Mouse (Mus musculus) heart, embryonic 14.5 days (tissue): ENCODE results near the gene Magi2. TPM values are rescaled to one million over a fixed set of nuclear protein-coding genes. Genes with fewer than 3 reads are reported as not detected.

Source experiments
- ATAC-seq: fragments of 200-750 bp; cut with Nextera tagmentation; 2 replicates; pipeline ENCODE4 v1.8.0; 2017; ENCODE audit warnings: low read depth, moderate TSS enrichment; ENCODE audit not compliant: insufficient number of reproducible peaks, insufficient read depth, low FRiP score
- H3K27ac ChIP-seq, 2 experiments: fragments of 200-500 bp in 1 of 2; fragments of 300-500 bp in 1 of 2; sonication (generic) in 1 of 2; replicated peaks in 1 of 2; 2 replicates each; pipeline ENCODE4 v1.5.1; 2012 to 2014; ENCODE audit warnings: low read depth in 2 of 2, low read length in 2 of 2, control low read depth in 1 of 2, mild to moderate bottlenecking in 1 of 2, mixed read lengths in 1 of 2; ENCODE audit not compliant: control insufficient read depth in 1 of 2, insufficient read depth in 1 of 2
- H3K27me3 ChIP-seq: fragments of 300-500 bp; sonication (generic); 2 replicates; pipeline ENCODE4 v1.6.1; 2014; ENCODE audit warnings: mild to moderate bottlenecking, low read length, control low read depth; ENCODE audit not compliant: control insufficient read depth, insufficient read depth
- H3K36me3 ChIP-seq: fragments of 300-500 bp; sonication (generic); 2 replicates; pipeline ENCODE4 v1.6.1; 2014; ENCODE audit warnings: mild to moderate bottlenecking, control low read depth, low read length, mixed read lengths; ENCODE audit not compliant: control insufficient read depth, insufficient read depth
- H3K4me1 ChIP-seq, 2 experiments: fragments of 200-500 bp in 1 of 2; fragments of 300-500 bp in 1 of 2; sonication (generic) in 1 of 2; 2 replicates each; pipeline ENCODE4 v1.6.1; 2012 to 2014; ENCODE audit warnings: low read length in 2 of 2, control low read depth in 1 of 2, mixed read lengths in 1 of 2; ENCODE audit not compliant: control insufficient read depth in 2 of 2, insufficient read depth in 2 of 2
- H3K4me2 ChIP-seq: fragments of 300-500 bp; sonication (generic); 2 replicates; pipeline ENCODE4 v1.6.1; 2014; ENCODE audit warnings: mild to moderate bottlenecking, low read length
- H3K4me3 ChIP-seq, 2 experiments: fragments of 200-500 bp in 1 of 2; fragments of 300-500 bp in 1 of 2; sonication (generic) in 1 of 2; 2 replicates each; pipeline ENCODE4 v1.5.1; 2012 to 2014; ENCODE audit warnings: low read length in 2 of 2, mild to moderate bottlenecking in 2 of 2, control low read depth in 1 of 2, low read depth in 1 of 2, moderate library complexity in 1 of 2; ENCODE audit not compliant: control insufficient read depth in 1 of 2, insufficient read depth in 1 of 2
- H3K9ac ChIP-seq: fragments of 300-500 bp; sonication (generic); 2 replicates; pipeline ENCODE4 v1.6.1; 2014; ENCODE audit warnings: mild to moderate bottlenecking, low read length
- H3K9me3 ChIP-seq: fragments of 300-500 bp; sonication (generic); 2 replicates; pipeline ENCODE4 v1.6.1; 2016; ENCODE audit warnings: low read length, control low read depth; ENCODE audit not compliant: control insufficient read depth
- WGBS: fragments of 180-500 bp; shearing (Covaris S2); extraction: QIAGEN DNeasy Blood & Tissue Kit; methylation state at CpG from one replicate; pipeline ENCODE4 v1.1.7; 2014; 5-methylcytosine and 5-hydroxymethylcytosine counted together
- polyA plus RNA-seq: library from polyadenylated mRNA; unstranded; fragments of >200 nt; fragmentation: Nextera tagmentation; extraction: Ambion mirVana; gene quantifications from 2 replicates; pipeline ENCODE4 v1.2.1, GENCODE M21; 2014

Gene Magi2
- polyA plus RNA-seq, 1 experiment from 2014 or later = 3.4 TPM

DNA sequence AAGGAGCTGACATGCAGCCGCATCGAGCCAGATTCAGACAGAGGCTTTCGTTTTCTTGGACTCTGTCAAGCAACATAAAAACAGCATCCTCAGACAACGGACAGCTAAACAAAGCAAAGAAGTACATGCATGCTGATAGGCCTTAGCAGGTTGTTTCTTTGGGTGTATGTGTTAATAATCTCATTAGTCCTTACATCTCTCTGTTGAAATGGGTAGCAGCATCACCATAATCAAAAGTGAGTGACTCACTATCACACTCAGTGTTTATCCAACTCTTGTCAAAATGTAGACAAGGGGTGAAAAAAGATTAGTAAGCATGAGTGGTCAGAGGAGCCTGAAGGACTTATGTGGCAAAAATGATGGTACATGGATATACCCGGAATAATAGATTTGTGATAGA lies 394.8 kb downstream of the Magi2 start:
- Histone ChIP-seq H3K36me3 (no peaks in the 10 kb centered on the region), H3K9me3 (no peaks in the 10 kb centered on the region), H3K4me2 (no peak overlapping the region), H3K27me3 (no peaks in the 10 kb centered on the region), H3K4me1 (no peaks in the 10 kb centered on the region), H3K4me3 (no peak overlapping the region), H3K9ac (no peak overlapping the region), H3K27ac (no peak overlapping the region)
- ATAC-seq = no peak
- 78% methylated on average over 5 of the region's 5 CpGs for WGBS

- WGBS = 88% methylated on average over 1 of the region's 1 CpGs
These were observed 407.1 kb downstream of the Magi2 start for GRCm38 (mm10) chr5:19633976-19634375.

GRCm38 (mm10) chr5:19637789-19638188 lies 411.0 kb downstream of the Magi2 start:
- Histone ChIP-seq H3K9ac (no peak overlapping the region), H3K4me3 (no peak overlapping the region), H3K36me3 (no peaks in the 10 kb centered on the region), H3K4me1 (no peaks in the 10 kb centered on the region), H3K27me3 (no peaks in the 10 kb centered on the region), H3K9me3 (no peaks in the 10 kb centered on the region), H3K27ac (no peak overlapping the region), H3K4me2 (no peak overlapping the region)
- WGBS = 47% methylated on average over 2 of the region's 2 CpGs
- no peak for ATAC-seq

More at GRCm38 (mm10) chr5:19633976-19634375, 407.1 kb downstream of the Magi2 start:
- Histone ChIP-seq H3K27ac (no peak overlapping the region), H3K4me3 (no peak overlapping the region), H3K4me2 (no peak overlapping the region), H3K27me3 (no peaks in the 10 kb centered on the region), H3K9ac (no peak overlapping the region), H3K36me3 (no peaks in the 10 kb centered on the region), H3K9me3 (no peaks in the 10 kb centered on the region), H3K4me1 (no peaks in the 10 kb centered on the region)
- no peak for ATAC-seq

DNA sequence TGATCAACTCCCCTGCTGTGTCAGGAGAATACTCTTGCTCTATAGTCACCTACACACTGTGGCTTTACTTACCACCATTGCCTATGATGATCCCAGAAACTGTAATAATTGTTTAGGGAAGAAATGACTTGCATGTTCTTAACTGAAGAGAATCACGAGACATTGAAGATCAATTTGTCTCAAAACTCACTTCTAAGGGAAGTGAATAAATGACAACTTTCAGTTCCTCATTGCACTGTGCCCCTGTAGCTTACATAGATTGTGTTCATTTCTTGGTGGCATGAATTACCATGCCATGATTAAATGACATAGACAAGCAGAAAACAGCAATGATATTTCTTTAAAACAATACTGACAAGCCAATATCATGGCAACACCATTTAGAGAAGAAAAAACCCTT lies 429.1 kb downstream of the Magi2 start:
- Histone ChIP-seq H3K4me3 (no peak overlapping the region), H3K4me1 (no peaks in the 10 kb centered on the region), H3K27me3 (no peaks in the 10 kb centered on the region), H3K27ac (no peak overlapping the region), H3K4me2 (no peak overlapping the region), H3K36me3 (no peaks in the 10 kb centered on the region), H3K9ac (no peak overlapping the region), H3K9me3 (no peaks in the 10 kb centered on the region)
- 76% methylated on average over 1 of the region's 1 CpGs for WGBS
- ATAC-seq = no peak

DNA sequence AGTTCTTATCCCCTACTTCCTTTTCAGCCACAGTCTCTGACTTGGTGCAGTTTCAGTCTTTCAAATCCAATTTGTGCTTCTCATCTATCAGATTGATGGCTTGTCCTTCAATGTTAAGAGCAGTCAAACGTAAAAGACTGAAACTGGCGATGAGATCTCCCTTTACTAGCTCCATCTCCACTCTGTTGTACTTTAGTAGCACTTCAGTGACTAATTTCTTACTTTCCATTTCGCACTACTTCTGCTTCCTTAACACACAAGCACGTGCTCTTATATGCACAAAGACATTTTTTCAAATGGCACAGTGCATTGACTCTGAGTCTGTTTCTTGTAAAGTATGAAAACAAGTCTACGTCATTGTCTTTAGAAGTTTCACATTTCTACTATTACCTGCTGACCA lies 439.6 kb downstream of the Magi2 start:
- WGBS = 72% methylated on average over 5 of the region's 5 CpGs

DNA sequence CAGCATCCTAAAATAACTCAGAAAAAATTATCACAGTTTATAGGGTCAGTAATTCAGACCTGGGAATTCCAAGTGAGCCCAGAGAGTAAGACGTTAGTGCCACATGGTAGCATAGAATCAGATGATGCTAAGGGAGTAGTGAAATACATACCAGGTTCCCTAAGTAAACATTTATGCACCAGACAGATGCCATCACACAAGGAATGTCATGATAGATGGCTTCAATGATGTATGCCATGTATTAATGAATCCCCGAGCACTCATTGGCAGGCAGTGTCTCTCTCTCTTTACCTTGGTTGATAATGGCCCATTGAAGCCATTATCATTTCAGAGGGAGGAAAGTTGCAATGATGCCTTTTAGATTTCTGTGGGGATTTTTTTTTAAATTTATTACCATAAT lies 490.5 kb downstream of the Magi2 start:
- no peak for ATAC-seq
- H3K36me3 ChIP-seq = no peaks in the 10 kb centered on the region
- H3K27ac ChIP-seq = no peak overlapping the region
- no peak overlapping the region for H3K4me3 ChIP-seq
- H3K9ac ChIP-seq = no peak overlapping the region
- H3K4me1 ChIP-seq = no peaks in the 10 kb centered on the region
- H3K27me3 ChIP-seq = no peaks in the 10 kb centered on the region
- H3K9me3 ChIP-seq = no peaks in the 10 kb centered on the region
- 80% methylated on average over 2 of the region's 2 CpGs for WGBS
- H3K4me2 ChIP-seq = no peak overlapping the region

More for the DNA sequence above, 439.6 kb downstream of the Magi2 start:
- Histone ChIP-seq H3K4me1 (no peaks in the 10 kb centered on the region), H3K4me2 (no peak overlapping the region), H3K9ac (no peak overlapping the region), H3K9me3 (no peaks in the 10 kb centered on the region), H3K36me3 (no peaks in the 10 kb centered on the region), H3K27me3 (no peaks in the 10 kb centered on the region), H3K27ac (no peak overlapping the region), H3K4me3 (no peak overlapping the region)
- ATAC-seq = no peak

DNA sequence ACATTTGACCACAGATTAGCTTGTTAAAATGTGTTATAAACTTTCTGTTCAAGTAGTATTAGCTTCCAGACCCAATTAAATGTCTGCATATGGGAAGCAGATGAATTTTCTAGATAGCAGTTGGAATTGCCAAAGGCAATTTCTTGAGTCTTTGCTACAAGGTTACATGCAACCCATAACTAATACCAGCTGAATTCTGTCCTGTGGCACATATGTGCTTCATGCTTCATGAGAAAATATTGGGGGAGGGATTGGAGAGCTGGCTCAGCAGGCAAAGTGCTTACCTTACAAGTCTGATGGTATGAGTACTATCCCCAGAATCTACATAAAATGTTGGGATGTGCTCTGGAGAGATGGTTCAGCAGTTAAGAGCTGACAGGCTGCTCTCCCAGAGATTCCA lies 499.4 kb downstream of the Magi2 start:
- Histone ChIP-seq H3K36me3 (no peaks in the 10 kb centered on the region), H3K9ac (no peak overlapping the region), H3K4me3 (no peak overlapping the region), H3K9me3 (no peaks in the 10 kb centered on the region), H3K27ac (no peak overlapping the region), H3K4me2 (no peak overlapping the region), H3K4me1 (no peaks in the 10 kb centered on the region), H3K27me3 (no peaks in the 10 kb centered on the region)
- no peak for ATAC-seq

- no peak for ATAC-seq
- Histone ChIP-seq H3K4me2 (no peak overlapping the region), H3K36me3 (no peaks in the 10 kb centered on the region), H3K9ac (no peak overlapping the region), H3K9me3 (no peaks in the 10 kb centered on the region), H3K4me1 (no peaks in the 10 kb centered on the region), H3K4me3 (no peak overlapping the region), H3K27ac (no peak overlapping the region), H3K27me3 (no peaks in the 10 kb centered on the region)
- 96% methylated on average over 2 of the region's 2 CpGs for WGBS
These were observed 518.5 kb downstream of the Magi2 start for GRCm38 (mm10) chr5:19745376-19745775.
